Mouse (Mus musculus) limb, embryonic 12.5 days (tissue): Measurements from ENCODE around the gene Fam240a. TPM values are rescaled to one million over a fixed set of nuclear protein-coding genes. Genes with fewer than 3 reads are reported as not detected.

Source experiments
- ATAC-seq: fragments of 200-750 bp; cut with Nextera tagmentation; 2 replicates; pipeline ENCODE4 v1.8.0; 2017; ENCODE audit warnings: low read depth, moderate TSS enrichment; ENCODE audit not compliant: insufficient number of reproducible peaks, insufficient read depth, low FRiP score, low TSS enrichment
- H3K27ac ChIP-seq: fragments of 300-500 bp; sonication (generic); 2 replicates; pipeline ENCODE4 v1.5.1; 2016; ENCODE audit warnings: mild to moderate bottlenecking, moderate library complexity
- H3K27me3 ChIP-seq: fragments of 300-500 bp; sonication (generic); 2 replicates; pipeline ENCODE4 v1.6.1; 2016; ENCODE audit warnings: mild to moderate bottlenecking, moderate library complexity
- H3K36me3 ChIP-seq: fragments of 300-500 bp; sonication (generic); 2 replicates; pipeline ENCODE4 v1.6.1; 2016; ENCODE audit warnings: mild to moderate bottlenecking, moderate library complexity
- H3K4me1 ChIP-seq: fragments of 300-500 bp; sonication (generic); replicated peaks from 2 replicates; pipeline ENCODE4 v1.6.1; 2016
- H3K4me2 ChIP-seq: fragments of 300-500 bp; sonication (generic); 2 replicates; pipeline ENCODE4 v1.6.1; 2016; ENCODE audit warnings: mild to moderate bottlenecking, moderate library complexity
- H3K4me3 ChIP-seq: fragments of 300-500 bp; sonication (generic); replicated peaks from 2 replicates; pipeline ENCODE4 v1.5.1; 2016; ENCODE audit warnings: mild to moderate bottlenecking
- H3K9ac ChIP-seq: fragments of 300-500 bp; sonication (generic); replicated peaks from 2 replicates; pipeline ENCODE4 v1.6.1; 2016; ENCODE audit warnings: mild to moderate bottlenecking, moderate library complexity
- H3K9me3 ChIP-seq: fragments of 300-500 bp; sonication (generic); 2 replicates; pipeline ENCODE4 v1.6.1; 2016; ENCODE audit warnings: mild to moderate bottlenecking, moderate library complexity
- WGBS: fragments of 180-500 bp; shearing (Covaris S2); methylation state at CpG from one replicate; pipeline ENCODE4 v1.1.7; 2016; 5-methylcytosine and 5-hydroxymethylcytosine counted together
- polyA plus RNA-seq: library from polyadenylated mRNA; unstranded; fragments of >200 nt; fragmentation: Nextera tagmentation; extraction: Ambion mirVana; gene quantifications from 2 replicates; pipeline ENCODE4 v1.2.1, GENCODE M21; 2016

The Fam240a gene
- polyA plus RNA-seq, 1 experiment from 2014 or later, result not detected

DNA sequence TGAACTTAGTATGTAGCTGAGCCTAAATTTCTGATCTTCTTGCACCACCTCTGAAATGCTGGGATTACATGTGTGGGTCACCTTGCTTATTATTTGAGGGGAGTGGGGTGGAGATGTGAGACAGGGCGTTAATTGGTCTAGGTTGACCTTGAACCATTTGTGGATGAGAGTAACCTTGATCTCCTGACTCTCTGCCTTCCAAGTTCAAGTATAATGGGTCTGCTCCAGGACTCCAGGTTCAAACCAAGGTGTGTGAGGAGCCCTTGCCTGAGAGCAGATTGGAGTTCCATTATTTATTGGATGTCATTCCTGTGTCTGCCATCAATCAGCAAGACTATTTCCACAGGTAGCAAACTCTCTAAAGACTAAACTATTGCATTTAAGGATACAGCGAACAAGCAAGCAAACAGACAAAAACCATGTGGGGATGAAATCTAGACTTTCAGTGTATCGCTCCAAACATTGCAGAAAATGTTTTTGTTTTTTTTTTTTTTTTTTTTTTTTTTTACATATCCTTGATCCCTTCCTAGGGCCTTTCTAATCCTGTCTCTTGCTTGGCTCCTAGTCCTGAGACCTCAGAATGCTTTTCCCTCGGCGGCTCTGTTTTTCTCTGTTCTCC lies 36.4 kb upstream of the Fam240a start:
- 41% methylated on average over 5 of the region's 5 CpGs for WGBS
- Histone ChIP-seq H3K9ac (no peak overlapping the region), H3K4me1 (peaks cover 5% of the 10 kb centered on the region; the same call in 1 of the 2 replicates), H3K4me2 (peak overlapping the region; percentile 97), H3K27me3 (peaks cover 66% of the 10 kb centered on the region), H3K27ac (no peak overlapping the region), H3K4me3 (peak overlapping the region; percentile 55), H3K36me3 (no peaks in the 10 kb centered on the region), H3K9me3 (no peaks in the 10 kb centered on the region)
- ATAC-seq, result no peak

DNA sequence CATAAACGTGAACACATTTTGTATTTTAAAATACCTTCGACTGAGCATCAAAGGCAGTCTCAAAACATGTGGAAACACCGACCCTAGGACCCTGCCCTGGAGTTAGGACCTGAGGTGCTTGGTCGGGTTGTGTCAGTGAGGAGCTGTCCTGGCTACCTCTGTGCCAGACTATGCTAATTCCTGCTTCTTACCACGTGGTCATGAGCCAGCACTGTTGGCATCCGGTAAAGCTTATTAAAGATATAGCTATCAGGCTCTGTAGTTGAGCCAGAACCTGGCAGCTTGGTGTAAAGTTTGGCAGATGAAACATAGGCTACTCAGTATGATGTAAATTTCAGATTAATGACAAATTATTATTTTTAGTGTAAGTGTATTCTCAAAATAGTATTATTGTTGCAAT lies 35.7 kb upstream of the Fam240a start:
- Histone ChIP-seq H3K9me3 (no peaks in the 10 kb centered on the region), H3K27ac (no peak overlapping the region), H3K4me1 (no peaks in the 10 kb centered on the region; the same call in 1 of the 2 replicates), H3K4me2 (no peak overlapping the region), H3K36me3 (no peaks in the 10 kb centered on the region), H3K27me3 (peaks cover 72% of the 10 kb centered on the region), H3K4me3 (no peak overlapping the region), H3K9ac (no peak overlapping the region)
- no peak for ATAC-seq
- WGBS, result 52% methylated on average over 6 of the region's 6 CpGs

DNA sequence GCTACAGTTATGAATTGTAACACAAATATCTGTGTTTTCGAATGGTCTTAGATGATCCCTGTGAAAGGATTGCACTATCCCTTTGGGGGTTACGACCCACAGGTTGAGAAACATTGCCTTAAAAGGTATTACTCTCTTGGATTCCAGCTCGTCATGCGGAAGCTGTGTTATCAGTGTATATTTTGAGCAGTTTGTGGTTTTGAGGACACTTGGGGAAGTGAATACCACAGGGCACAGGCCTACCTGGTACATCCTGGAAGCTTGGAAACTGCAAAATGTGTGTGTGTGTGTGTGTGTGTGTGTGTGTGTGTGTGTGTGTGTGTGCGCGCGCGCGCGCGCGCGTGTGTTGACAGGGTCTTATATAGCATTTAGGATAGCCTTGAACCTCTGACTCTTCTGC lies 35.2 kb upstream of the Fam240a start:
- Histone ChIP-seq H3K27me3 (peaks cover 78% of the 10 kb centered on the region), H3K4me2 (no peak overlapping the region), H3K36me3 (no peaks in the 10 kb centered on the region), H3K9me3 (no peaks in the 10 kb centered on the region), H3K9ac (no peak overlapping the region), H3K4me1 (peaks cover 5% of the 10 kb centered on the region), H3K27ac (no peak overlapping the region), H3K4me3 (no peak overlapping the region)
- no peak for ATAC-seq
- WGBS, result 95% methylated on average over 13 of the region's 13 CpGs

DNA sequence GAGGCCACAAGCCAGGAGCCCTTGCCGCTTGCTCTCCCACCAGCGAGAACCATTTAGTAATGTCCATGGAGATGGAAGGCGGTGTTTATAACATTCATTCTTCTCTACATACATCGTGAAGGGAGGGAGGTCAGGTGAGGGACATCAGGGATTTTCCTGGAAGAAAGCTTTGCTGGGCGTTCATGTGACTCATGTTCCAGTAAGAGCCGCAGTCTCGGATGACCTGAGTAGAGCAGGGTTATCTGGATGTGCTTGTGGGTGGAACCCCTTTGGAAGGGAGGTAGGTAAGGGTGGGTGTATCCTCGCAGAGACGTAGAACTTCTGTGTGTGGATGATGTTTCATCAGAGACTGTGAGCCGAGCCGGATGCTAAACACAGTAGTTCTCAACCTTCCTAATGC lies 34.7 kb upstream of the Fam240a start, which contains the start of gene Lrrc2:
TSS of gene Lrrc2 (plus strand) at position 149 of the 400 bp plus-strand sequence.
- Histone ChIP-seq H3K9ac (no peak within 1 kb of the TSS), H3K36me3 (no peaks in the 10 kb centered on the region), H3K27ac (no peak within 1 kb of the TSS), H3K4me2 (no peak within 1 kb of the TSS), H3K9me3 (no peaks in the 10 kb centered on the region), H3K4me3 (no peak within 1 kb of the TSS), H3K4me1 (peaks cover 10% of the 10 kb centered on the region), H3K27me3 (peaks cover 81% of the 10 kb centered on the region)
- 86% methylated on average over 11 of the region's 11 CpGs for WGBS
- ATAC-seq, result no peak

DNA sequence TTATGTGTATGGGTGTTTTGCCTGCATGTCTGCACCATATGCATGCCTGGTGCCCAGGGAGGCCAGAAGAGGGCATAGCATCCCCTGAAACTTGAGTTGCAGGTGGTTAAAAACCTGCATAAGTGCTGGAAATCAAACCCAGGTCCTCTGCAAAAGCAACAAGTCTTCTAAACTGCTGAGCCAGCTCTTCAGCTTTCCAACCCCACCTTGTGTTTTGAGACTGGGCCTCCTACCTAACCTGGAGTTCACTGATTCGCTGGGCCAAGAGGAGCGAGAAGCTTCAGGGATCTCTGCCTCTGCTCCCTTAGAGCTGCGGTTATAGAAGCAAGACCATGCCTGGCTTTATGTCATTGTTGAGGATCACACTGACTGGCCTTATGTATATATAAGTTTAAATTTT lies 33.4 kb upstream of the Fam240a start:
- WGBS, result 95% methylated on average over 3 of the region's 3 CpGs
- Histone ChIP-seq H3K4me2 (no peak overlapping the region), H3K4me3 (no peak overlapping the region), H3K27ac (no peak overlapping the region), H3K36me3 (no peaks in the 10 kb centered on the region), H3K27me3 (peaks cover 81% of the 10 kb centered on the region), H3K9ac (no peak overlapping the region), H3K4me1 (peaks cover 12% of the 10 kb centered on the region), H3K9me3 (no peaks in the 10 kb centered on the region)
- ATAC-seq, result no peak

DNA sequence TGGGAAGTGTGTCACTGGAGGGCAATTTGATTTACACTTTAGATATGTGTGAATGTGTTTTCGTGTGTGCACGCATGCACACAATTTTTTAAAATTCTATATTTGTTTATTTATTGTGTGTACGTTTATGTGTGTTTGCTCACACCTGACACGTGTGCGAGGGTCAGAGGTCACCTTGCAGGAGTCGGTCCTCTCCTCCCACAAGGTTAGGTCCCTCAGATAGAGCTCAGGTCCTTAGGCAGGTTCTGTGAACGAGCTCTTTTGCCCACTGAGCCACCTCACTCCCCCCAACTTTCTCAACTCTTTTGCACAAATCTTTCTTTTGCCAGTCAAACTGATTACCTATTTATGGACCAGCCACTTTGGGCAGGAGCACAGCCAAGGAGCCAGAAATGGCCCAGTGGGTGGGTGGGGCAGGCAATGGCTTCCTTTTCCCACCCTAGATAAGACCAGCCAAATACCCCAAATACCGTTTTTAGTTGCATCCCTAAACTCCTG lies 32.2 kb upstream of the Fam240a start:
- H3K4me3 ChIP-seq, result no peak overlapping the region
- H3K4me1 ChIP-seq, result peaks cover 12% of the 10 kb centered on the region
- H3K36me3 ChIP-seq, result no peaks in the 10 kb centered on the region
- no peak for ATAC-seq
- H3K27ac ChIP-seq, result no peak overlapping the region
- no peak overlapping the region for H3K9ac ChIP-seq
- H3K9me3 ChIP-seq, result no peaks in the 10 kb centered on the region
- WGBS, result 42% methylated on average over 8 of the region's 8 CpGs
- H3K4me2 ChIP-seq, result no peak overlapping the region
- H3K27me3 ChIP-seq, result peaks cover 80% of the 10 kb centered on the region

DNA sequence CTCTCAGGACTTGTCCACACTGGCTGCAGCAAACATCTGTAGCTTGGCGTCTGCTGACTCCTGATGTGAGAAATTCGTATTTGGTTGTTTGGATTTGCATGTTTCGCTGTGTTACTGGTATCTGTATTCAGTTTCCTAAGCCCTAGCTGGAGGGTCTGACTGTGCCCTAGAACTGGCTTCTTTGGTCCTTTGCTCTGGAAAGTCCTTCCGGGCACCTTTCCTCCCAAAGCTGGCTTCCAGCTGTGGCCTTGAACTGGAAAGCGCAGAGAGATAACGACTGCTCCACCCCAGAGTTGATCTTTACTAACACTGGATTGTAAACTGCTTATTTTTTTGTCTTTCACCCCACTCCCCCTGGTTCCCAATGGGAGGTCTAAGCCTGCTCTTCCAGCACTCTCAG lies 31.2 kb upstream of the Fam240a start:
- H3K9ac ChIP-seq, result no peak overlapping the region
- H3K4me1 ChIP-seq, result peaks cover 12% of the 10 kb centered on the region; the same call in 1 of the 2 replicates
- H3K9me3 ChIP-seq, result no peaks in the 10 kb centered on the region
- no peak for ATAC-seq
- H3K36me3 ChIP-seq, result no peaks in the 10 kb centered on the region
- H3K27ac ChIP-seq, result no peak overlapping the region
- no peak overlapping the region for H3K4me2 ChIP-seq
- H3K4me3 ChIP-seq, result no peak overlapping the region
- peaks cover 79% of the 10 kb centered on the region for H3K27me3 ChIP-seq
- WGBS, result 24% methylated on average over 6 of the region's 6 CpGs

DNA sequence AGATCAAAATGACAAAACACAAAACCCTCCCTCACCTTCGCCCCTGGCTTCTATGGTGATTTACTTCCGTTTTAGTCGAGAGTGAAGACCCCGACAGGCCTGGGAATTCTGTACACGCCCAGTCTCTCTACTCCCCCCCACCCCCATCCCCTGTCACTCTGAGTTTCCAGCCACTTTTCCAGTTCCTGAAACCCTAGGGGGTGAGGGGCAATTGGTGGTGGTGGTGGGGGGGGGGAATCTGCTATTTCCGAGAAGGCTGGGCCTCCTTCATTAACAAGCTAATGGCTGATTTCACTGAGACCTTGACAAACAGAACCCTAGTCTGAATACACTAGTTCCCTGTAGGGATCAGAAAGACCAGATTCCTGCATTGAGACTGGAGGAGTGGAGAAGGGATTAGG lies 30.6 kb upstream of the Fam240a start:
- no peak overlapping the region for H3K27ac ChIP-seq
- H3K4me1 ChIP-seq, result peaks cover 12% of the 10 kb centered on the region; the same call in 1 of the 2 replicates
- H3K36me3 ChIP-seq, result no peaks in the 10 kb centered on the region
- no peak overlapping the region for H3K9ac ChIP-seq
- no peak overlapping the region for H3K4me3 ChIP-seq
- no peak for ATAC-seq
- H3K9me3 ChIP-seq, result no peaks in the 10 kb centered on the region
- 4% methylated on average over 6 of the region's 6 CpGs for WGBS
- H3K27me3 ChIP-seq, result peaks cover 72% of the 10 kb centered on the region
- 0 out of 2 replicates have a peak overlapping the region, but pooled peaks have one; percentile 30 for H3K4me2 ChIP-seq

DNA sequence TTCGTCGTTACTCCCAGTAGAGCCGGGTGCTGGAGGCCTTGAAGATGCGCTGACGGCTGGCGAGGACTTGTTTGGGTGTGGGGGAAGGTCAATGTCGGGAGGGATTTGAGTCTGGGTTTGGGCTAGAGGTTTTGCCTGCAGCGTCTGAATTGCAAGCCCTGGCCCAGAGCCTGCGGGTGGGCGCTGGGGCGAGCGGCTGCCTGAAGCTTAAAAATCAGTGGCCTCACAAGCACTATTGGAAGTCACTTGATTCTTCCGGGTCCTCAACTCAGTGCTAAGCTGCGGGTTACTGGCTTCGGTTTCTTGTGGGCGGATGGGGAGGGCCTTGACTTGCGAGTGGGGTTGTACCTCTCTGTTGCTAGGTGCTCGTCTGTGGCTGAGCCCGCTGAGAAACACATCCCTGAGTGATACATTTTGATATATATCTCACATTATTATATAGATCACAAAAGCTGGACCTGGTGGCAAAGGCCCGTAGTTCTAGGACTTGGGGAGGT lies 29.9 kb upstream of the Fam240a start:
- no peak; the same call in 1 of the 2 replicates for ATAC-seq
- H3K9me3 ChIP-seq, result no peaks in the 10 kb centered on the region
- H3K27me3 ChIP-seq, result peaks cover 69% of the 10 kb centered on the region
- 5% methylated on average over 20 of the region's 20 CpGs for WGBS
- no peaks in the 10 kb centered on the region for H3K36me3 ChIP-seq
- no peak overlapping the region for H3K9ac ChIP-seq
- peaks cover 12% of the 10 kb centered on the region; the same call in 1 of the 2 replicates for H3K4me1 ChIP-seq
- peak overlapping the region; percentile 30 for H3K4me2 ChIP-seq
- H3K4me3 ChIP-seq, result no peak overlapping the region; the same call in 1 of the 2 replicates
- no peak overlapping the region for H3K27ac ChIP-seq

DNA sequence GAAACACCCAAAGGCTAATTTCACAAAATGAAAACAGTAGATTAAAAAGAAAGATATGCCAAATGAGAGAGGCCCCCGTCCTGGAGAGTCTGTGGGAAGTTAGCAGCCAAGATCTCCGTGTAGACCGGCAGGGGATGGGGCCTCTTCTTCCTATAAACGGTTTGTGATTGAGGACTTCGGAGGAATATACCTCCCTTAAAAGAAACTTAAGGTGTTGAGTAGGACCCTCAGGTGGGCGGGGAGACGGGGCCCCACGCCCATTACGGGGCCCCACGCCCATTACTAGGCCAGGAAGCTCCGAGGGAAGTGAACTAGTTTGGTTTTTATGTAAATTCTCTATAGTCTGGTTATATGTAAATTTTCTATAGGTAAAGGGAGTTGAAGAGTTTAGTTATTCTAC lies 29.3 kb upstream of the Fam240a start, which contains the start of gene Tdgf1:
TSS of gene Tdgf1 (minus strand) at position 233 of the 400 bp plus-strand sequence.
- H3K27ac ChIP-seq, result no peak within 1 kb of the TSS
- peaks cover 12% of the 10 kb centered on the region; the same call in 1 of the 2 replicates for H3K4me1 ChIP-seq
- H3K27me3 ChIP-seq, result peaks cover 63% of the 10 kb centered on the region
- no peak for ATAC-seq
- H3K9me3 ChIP-seq, result no peaks in the 10 kb centered on the region
- no peak within 1 kb of the TSS; the same call in 1 of the 2 replicates for H3K4me3 ChIP-seq
- WGBS, result 8% methylated on average over 11 of the region's 11 CpGs
- no peak within 1 kb of the TSS for H3K9ac ChIP-seq
- peak within 1 kb of the TSS; percentile 30 for H3K4me2 ChIP-seq
- H3K36me3 ChIP-seq, result no peaks in the 10 kb centered on the region

DNA sequence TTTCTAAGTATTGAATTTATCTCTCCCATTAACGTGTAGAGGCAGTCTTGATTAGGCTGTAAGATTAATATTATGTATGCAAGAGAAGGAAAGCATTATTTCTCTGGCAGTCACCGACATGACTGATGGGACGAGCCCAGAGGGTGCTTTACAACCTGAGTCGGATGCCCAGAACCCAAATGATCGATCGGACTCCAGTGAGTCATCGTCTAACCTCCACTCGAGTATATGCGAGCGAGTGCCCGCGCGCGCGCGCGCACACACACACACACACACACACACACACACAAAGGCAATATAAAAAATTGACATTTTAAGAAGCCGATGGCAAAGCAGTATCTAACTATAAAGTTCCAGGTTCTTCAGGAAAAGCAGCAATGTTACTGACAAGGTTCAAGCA lies 28.7 kb upstream of the Fam240a start:
- no peak overlapping the region for H3K4me3 ChIP-seq
- 6% methylated on average over 18 of the region's 18 CpGs for WGBS

More for the DNA sequence above, 28.7 kb upstream of the Fam240a start:
- Histone ChIP-seq H3K27me3 (peaks cover 59% of the 10 kb centered on the region), H3K4me2 (no peak overlapping the region), H3K36me3 (no peaks in the 10 kb centered on the region), H3K4me1 (peaks cover 12% of the 10 kb centered on the region; the same call in 1 of the 2 replicates), H3K27ac (no peak overlapping the region), H3K9me3 (no peaks in the 10 kb centered on the region), H3K9ac (no peak overlapping the region)
- ATAC-seq, result no peak
